Mouse (Mus musculus): ENCODE measurements around the gene F2rl2.

F2rl2 gene

GRCm38 (mm10) chr13:95705589-95705988, 8.9 kb downstream of the F2rl2 start:
- peak in 1 of 2 experiments; percentile 12 for DNase-seq

GRCm38 (mm10) chr13:95712054-95712453, 15.4 kb downstream of the F2rl2 start:
- DNase-seq: no peak

DNA sequence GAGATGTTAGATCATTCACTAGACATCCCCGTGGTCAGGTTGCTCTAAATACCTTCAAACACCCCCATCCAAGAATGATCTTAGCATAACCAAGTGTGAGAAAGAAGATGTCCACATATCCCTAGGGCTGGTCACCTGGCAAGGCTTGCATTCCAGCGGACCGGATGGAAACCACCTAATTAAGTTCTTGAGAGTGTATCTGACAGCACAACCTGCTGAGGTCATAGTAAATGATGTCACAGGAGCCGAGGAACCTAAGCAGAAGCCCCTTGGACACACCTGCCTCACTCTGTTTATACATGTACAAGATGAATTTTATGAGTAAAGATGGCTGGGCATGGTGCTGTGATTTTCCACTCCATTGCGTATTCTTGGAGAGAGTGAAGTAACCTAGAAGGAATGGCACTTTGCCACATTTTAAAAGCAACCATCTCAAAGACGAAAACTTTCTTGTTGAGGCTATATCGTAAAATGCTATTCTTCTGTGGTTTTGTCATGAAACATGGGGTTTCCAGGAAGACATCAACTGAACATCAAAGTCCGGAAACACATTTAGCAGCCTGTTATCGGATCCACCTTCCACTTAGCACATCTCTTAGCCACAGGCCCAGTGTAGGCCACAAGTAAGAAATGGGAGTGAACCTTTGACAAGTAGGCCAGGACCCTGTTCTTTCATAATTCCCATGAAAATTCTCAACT, 16.1 kb downstream of the F2rl2 start:
- no peak for DNase-seq

DNA sequence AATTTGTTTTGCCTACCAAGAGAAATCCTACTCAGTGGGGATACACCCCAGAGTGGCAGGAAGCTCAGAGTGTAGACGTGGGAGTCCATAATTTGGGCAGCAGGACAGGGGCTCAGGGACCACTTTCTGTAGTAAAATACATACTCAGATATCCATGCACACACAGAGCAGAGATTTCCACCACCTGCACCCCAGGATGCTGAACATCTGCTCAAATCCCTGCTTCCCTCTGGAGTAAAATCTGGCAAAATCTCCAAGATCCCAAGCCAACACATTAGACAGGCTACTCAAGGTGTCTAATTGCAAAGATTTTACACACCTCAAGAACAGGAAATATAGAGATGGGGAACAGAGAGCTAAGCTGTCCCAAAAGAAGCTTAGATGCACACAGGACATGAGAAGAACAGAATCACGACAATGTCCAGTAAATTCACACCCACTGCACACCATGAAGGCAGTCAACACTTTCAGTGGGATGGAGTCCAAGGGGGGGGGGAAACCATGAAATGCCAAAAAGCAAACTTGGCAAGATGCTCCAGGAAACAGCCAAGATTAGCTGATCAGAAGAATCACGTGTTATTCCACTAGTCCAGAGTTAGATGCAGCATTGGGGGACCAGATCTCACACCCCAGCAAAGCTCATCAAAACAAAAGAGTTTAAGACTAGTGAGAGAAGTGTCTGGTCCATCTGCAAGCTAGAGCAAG, 17.8 kb downstream of the F2rl2 start:
- DNase-seq: no peak

DNA sequence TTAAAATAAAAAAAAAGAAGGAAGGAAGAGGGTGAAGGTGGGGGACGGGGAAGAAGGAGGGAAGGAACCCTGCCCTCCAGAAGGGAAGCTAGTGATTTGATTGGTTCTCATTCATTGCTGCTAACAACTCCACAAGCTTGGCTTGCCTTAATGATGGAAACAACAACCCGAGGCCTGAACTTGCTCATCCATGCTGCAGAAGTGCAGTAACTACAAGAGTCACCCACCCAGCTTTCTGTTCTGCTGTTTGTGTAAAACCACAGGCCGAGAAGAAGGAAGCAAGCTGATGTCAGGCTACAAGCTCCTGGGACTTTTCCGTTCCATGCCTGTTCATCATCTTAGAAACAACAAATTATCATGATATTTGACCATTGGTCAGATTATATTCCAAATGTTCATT, 18.7 kb downstream of the F2rl2 start:
- DNase-seq: no peak

- DNase-seq: peak; percentile 51 to 67
Observed at GRCm38 (mm10) chr13:95719320-95720232, 22.9 kb downstream of the F2rl2 start.

DNA sequence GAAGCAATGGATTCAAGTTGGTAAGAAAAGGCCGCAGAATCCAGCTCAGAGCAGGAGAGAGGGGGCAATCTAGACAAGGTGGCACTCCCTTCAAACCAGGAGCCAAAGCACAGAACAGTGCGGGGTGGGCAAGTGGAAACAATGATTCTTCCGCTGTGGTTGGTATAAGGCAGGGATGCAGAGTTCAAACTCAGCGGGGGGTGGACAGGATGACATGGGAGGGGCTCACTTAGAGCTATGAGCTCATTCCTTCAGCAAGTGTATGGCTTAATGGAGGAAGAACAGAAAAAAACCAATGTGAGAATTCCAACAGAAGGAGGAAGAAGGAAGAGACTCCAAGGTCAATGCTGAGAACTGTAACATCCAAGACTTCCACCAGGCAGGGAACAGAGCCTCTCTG, 33.8 kb downstream of the F2rl2 start:
- no peak for DNase-seq

- no peak for DNase-seq
Observed at GRCm38 (mm10) chr13:95739651-95740050, 43.0 kb downstream of the F2rl2 start.

DNA sequence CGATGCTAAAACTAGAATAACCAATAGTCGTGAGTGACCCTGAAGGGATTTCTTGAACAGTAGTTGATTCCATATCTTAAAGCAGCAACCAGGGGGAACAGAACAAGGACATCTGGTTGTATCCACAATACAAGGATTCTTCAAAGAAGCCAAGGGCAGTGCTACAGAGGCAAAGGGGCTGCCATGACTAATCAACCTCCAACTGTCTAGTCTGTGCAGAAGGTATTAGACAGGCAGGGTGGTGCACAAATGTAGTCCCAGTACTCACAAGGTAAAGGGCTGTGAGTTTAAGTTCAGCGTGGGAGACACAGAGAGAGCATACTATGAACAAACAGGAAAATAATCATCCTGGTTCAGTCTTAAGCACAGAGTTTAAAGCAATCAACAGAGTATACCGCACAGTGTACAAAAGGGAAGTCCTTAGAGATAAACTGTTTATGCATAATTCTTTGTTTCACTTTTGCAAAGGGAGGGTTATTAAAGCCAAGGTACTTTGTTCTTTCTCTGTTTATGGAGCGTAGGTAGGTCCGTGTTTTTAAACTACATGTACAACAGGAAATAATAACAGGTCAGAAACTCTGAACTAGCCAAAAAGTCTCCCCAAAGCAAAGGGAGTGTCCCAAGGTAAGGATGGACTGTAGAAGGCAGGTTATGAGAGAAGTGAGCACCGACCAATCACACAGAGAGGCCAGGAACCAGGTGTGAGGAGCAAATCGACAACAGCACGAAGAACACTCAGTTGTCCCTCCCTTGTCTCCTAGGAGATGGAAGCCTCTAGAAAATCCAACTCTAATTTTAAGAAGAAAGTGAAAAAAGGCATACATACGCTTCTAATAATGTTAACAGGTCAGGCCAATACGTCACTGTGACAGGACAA, 45.4 kb downstream of the F2rl2 start:
- DNase-seq: no peak

DNA sequence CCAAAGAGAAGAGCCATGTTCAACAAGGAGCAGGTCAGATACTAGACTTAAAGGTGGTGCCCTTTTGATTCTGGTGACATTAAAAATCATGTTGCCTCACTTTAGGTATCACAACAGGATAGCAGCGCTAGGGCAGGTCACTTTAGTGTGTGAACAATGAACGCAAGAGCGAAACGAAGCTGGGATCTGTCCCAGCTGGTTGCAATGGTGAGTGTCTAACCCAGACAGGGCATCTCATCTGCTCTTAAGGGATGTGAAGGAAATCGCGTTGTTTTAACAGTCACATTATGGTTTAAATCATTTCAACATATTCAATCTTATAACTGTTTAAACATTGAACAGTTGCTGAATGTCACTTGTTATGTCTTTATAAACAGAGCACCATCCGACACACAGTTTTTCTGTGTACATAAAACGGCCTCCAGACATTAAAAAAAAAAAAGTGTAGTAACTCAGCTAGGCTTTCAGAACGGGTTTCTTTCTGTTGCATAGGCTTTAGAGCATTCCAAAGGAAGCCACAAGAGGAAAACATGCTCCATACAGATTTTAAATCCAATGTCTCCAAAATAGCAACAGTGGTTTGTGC, 46.3 kb downstream of the F2rl2 start:
- DNase-seq: no peak

DNA sequence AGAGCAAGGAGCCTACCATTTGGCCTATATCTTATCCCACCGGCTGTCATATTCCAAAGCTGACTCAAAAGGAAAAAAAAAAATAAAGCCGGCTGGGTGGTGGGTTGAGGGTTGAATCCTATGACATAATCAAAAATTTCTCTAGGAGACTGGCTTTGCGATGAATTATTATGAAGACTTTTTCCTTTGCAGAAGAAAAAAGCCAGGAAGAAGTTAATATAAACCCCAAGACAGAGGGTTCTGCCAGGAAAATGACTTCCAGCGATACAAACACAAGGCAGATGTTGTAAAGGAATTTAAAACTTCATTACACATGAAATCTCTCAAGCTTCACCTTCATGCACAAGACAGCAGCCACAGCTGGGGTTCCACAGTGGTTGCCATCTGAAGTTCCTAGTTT, 48.8 kb downstream of the F2rl2 start:
- peak in 1 of 2 experiments; percentile 29 for DNase-seq

- DNase-seq: peak; percentile 18 to 39
Observed at GRCm38 (mm10) chr13:95746509-95746908, 49.9 kb downstream of the F2rl2 start.

GRCm38 (mm10) chr13:95747101-95747500, 50.4 kb downstream of the F2rl2 start:
- DNase-seq: no peak

GRCm38 (mm10) chr13:95747541-95747940, 50.9 kb downstream of the F2rl2 start:
- no peak for DNase-seq

Data from lung, adult 18-20 months (tissue).